Mouse (Mus musculus): ENCODE results near the gene Elmo1. TPM values are rescaled to one million over a fixed set of nuclear protein-coding genes. Genes with fewer than 3 reads are reported as not detected.

The Elmo1 gene
- total RNA-seq, 4 experiments from 2014 or later: 33.4 to 40.0 (median 36.3) TPM

DNA sequence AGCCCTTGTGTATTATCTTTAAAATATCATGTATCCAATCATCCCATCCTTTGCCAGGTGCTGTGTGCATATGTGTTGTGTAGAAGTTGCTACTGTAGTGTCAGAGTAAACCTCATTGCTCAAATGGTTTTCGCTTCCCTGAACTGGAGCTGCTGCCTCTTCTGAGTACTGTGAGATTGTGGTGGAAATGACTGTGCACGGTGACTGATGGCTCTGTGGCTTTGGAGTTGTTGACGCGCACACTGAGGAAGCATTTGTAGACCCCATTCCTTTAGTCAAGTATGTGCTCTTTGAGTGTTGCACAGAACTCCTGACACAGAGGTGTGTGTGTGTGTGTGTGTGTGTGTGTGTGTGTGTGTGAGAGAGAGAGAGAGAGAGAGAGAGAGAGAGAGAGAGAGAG, 166.2 kb downstream of the Elmo1 start:
- DNase-seq (ENCODE audit: low spot score in 2 of 2): no peak

DNA sequence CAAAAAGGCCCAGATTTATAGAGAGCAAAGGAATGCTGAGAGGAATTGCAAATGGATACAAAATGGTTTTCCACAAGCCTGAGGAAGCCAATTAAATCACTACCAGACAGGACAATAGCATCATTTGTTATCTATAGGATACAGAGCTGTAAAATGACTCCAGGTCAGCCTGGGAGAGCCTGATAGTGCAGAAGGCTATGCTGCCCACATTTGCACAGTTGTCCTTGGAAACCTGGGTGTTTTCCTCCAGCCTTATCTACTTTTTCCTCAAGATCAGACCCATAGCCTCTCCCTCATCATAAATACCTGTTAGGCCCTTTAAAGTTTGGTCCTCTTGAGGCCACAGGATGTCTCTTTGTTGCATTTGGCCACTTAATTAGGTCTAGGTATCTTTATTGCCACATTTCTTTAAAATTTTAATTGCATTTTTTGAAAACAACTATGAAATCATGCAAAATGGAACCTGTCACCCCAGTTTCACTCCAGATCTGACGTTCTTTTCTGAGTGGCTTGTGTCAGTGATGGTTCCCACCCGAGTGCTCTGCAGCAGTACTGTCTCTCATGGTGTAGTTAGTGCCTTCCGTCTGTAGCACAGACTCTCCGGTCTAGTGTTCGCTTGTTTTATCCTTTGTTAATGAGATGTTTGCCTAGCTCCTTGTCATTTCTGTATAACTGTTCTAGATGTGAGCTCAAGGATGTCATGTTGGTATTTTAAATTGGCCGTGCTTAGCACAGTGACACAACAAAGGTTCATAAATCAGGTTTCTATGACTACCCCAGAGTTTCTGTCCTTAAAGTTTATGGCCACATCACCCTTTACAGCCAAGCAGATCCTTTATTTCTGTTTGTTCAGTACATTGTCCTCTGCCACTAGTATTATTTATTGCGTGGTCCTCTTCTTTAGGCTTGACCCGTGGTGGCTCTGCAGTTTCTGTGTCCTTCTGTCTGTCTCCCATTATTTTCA, 167.4 kb downstream of the Elmo1 start:
- DNase-seq (ENCODE audit: low spot score in 2 of 2): no peak

DNA sequence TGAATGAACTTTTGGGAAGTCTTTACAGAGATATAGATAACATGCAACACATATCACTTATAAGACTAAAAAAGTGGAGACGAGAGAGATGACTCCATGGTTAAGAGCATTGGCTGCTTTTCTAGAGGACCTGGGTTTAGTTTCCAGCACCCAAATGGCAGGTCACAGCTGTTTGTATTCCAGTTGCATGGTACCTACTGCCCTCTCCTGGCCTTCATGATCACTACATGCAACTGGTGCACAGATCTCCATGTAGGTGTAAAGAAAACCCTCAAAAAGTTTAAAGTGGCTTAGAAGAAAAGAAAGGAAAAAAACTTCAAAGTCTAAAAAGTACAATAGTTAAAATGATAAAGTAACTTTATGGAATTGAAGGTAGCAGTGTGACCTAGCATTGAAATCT, 172.8 kb downstream of the Elmo1 start:
- DNase-seq (ENCODE audit: low spot score in 2 of 2): no peak

DNA sequence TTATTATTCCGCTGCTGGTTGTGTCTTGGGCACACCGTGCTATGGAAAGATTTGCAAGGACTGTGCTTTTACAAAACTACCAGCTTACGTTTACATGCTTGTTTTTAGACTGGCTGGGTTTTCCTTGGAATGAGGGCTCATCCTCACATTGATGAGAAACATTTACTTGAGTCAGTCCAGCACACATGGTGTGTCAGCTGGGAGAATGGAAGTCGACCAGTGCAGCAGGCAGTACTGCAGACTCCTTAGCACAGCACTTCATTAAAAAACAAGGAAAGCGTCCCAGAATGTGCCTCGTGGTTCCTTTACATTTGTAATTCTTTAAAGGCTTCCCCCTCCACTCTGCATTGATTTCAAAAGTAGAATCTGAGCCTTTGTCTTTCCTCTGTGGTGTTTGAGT, 179.8 kb downstream of the Elmo1 start:
- no peak for DNase-seq (ENCODE audit: low spot score in 2 of 2)

DNA sequence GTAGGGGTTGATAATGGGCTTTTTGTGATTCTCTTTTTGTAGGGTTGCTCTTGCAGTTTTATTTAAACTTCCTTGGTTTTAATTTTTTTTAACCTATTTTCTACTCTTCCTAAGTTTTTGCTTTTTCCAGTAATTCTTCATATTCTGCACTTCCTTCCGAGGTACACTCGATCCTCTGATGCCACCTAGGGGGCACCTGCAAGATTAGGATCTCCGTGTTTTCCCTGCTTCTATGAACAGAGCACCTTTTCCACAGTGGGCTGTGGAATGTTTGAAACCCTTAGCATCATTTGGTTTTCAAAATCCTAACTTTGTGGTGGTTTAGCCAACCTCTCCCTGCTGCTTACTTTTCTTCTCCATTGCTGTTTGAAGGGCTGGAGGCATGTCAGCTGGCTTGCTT, 181.4 kb downstream of the Elmo1 start:
- DNase-seq (ENCODE audit: low spot score in 2 of 2): no peak

DNA sequence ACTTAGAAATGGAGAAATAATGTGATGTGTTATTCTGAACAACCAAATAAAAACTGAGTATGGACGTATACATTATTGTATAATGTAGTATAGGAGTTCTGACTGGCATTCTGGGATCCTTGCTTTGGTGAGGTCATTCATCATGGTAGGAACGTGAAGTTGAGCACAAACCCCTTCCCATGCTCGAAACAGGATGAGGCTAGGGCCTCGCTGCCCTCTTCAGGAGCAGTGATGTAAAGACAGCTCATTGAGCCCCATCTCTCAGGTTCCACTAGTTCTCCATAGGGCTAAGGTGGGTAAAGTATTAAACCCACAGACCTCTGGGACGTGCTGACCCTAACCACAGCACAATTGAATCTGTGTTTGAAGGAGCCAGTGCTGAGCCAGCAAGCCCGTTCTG, 182.2 kb downstream of the Elmo1 start:
- DNase-seq (ENCODE audit: low spot score in 2 of 2): no peak

DNA sequence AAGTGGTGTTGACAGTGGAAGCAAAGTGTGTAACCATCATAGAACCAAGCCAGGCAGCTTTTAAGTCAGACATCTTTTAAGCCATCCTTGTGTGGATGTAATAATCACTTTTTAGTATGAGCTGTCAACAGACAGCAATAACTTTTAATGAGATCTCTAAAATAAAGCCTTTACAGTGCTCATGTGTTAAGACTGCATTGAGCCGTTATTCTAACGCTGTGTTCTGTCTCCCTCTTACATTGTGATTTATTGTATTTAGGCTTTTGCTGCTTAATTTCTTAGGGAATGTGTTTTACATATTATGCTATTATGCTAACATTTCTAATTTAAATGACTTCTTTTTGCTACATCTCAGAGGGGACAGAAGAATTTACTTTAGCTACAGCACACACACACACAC, 189.5 kb downstream of the Elmo1 start:
- no peak for DNase-seq (ENCODE audit: low spot score in 2 of 2)

DNA sequence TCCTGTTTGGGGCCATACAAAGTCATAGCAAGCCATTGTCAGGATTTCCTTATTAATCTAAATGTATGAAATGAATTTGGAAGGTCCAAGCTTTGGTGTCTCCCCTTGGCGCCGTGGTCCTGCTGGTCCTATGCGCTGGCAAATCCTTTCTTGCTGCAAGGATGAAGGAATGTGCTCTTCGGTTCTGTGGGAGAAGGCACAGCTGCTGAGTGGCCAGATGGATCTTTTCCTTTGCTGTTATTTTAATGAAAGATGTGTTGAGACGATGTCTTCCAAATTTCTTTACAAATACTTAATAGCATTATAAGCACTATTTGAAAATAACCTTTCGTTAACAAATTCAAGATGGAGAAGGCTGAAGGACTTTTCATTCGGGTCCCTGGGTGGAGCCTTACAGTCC, 193.5 kb downstream of the Elmo1 start:
- no peak for DNase-seq (ENCODE audit: low spot score in 2 of 2)

DNA sequence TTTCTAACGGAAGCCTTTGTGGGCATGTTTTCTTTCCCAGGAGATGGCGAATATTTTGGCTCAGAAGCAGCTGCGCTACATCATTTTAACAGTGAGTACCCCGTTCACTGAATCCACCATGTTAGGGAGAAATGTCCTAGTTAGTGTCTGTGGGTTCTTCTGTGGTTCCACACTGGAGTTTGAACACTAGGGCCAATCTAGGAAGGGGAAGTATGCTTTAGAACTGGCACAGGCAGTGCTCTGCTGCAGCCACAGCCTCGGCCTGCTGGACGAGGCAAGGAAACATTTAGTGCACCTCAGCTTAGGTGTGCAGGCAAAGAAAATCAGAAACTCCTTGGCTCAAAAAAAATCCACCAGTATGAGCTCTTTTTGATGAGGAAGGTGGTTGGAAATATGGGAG, 196.3 kb downstream of the Elmo1 start:
- DNase-seq (ENCODE audit: low spot score in 2 of 2): no peak

DNA sequence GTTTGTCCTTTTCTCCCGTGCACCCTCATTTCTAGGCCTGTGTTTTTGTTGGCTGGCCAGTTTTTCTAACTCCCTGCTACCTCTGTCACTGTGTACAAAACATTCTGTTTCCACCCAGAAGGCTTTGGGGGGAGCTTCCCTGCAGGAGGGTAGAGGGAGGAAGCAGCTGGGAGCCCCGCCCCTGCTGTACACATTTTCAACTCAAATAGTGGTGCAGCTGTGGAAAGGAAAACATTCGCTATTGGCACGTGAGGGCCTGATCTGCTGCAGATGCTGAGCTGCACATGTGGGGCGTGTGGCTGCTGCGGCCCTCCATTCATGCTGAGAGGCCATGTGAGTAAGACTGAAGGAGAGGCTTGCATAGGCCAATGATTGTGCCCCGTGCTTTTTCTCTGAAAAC, 198.0 kb downstream of the Elmo1 start:
- DNase-seq (ENCODE audit: low spot score in 2 of 2): no peak

DNA sequence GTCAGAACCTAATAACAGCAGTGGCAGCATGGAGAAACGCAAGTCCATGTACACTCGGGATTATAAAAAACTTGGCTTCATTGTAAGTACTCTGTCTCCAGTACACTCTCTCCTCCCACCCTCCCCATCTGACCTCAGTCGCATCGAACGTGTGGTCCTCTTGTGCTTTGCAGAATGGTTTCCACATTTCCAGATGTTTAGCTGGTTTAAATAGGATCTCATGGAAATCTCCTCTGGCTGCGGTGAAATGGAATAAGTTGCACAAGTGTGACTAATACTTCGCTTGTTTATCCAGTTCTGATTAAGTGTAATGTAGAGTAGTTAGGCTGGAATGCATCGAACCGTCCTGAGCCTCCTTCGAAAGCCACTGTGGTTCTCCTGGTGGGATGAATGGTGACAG, 200.0 kb downstream of the Elmo1 start:
- no peak for DNase-seq (ENCODE audit: low spot score in 2 of 2)

DNA sequence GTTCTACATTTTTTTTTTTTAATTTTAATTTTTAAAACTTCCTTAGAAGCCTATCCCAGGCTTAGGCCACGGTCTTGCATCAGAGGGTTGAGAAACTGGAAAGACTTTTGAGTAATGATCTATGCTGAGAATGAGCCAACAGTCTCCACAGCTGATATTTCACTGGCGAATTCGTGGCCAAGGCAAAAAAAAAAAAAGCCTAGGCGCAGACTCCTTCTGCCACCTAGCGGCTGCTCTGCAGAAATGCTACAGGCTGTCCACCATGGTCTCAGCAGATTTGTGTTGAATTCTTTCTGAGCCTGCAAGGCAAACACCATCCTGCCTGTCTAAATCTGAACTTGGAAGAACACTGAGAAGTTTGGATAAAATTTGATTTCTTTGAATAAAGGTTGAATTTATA, 202.0 kb downstream of the Elmo1 start:
- no peak for DNase-seq (ENCODE audit: low spot score in 2 of 2)

DNA sequence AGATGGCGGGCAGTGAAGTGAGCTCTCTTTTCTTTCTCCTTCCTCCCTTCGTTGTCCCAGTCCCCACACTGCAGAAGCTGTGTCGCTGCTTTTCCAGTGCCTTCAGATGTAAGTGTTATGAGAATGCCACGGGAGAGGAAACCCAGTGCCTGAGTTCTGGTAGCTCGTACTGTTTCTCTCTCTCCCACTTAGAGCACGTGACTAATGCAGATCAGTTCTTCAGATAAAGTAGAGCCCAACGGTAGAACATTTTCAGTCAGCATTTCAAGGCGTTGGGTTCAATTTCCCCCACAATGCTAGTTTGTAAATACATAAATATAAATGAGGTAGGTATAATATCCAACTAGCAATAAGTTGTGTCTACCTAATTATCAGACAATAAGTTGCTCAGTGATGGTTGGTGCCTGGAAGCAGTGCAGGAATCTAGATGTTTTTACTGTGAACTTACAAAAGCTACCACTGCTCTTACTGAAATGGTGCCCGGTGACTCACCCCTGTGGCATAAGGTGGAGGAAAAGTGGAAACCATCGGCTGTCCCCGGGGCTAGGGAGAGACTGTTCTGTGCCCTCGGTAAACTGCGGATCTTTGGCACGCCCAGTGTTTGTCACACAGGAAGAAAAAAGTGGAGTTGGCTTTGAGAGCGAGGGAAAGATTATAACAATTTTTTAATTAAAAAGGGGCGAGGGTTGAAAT, 205.0 kb downstream of the Elmo1 start:
- no peak for DNase-seq (ENCODE audit: low spot score in 2 of 2)

DNA sequence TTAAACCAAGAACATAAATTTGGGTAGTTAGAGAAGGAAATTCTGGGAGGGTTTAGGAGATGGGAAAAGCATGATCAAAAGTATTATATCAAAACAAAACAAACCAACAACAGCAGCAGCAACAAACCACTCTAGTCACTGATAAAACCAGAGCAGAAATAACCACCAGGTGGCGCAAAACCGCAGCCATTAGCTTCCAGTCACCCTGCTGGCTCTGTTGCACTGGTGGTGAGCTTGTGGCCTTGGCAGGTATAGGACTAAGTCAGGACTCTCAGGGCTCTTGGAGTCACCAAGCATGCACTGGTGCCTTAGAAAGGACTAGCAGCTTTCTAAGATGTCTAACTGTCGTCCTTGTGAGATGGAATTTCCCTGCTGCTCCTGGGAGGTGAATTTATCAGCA, 207.4 kb downstream of the Elmo1 start:
- peak in 1 of 2 experiments; percentile 68 for DNase-seq (ENCODE audit: low spot score in 2 of 2)

DNA sequence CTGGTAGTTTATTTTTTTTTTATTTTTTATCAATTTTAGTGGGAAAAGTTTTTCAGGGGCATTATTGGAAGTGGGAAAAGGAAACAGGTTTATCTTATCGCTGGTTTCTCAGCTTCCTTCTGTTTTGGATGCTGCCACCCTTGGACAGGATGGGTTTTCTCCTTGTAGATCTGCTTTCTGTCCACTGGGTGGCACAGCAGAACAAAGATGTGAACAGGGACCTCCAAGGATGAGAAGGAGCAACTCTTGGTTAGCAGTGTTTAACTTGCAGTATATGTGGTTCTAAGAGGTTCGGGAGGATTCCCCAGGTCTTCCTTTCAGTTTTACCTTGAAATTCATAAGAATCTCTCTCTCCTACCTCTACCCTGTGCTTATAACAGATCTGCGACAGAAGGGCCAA, 209.0 kb downstream of the Elmo1 start:
- DNase-seq (ENCODE audit: low spot score in 2 of 2): no peak

DNA sequence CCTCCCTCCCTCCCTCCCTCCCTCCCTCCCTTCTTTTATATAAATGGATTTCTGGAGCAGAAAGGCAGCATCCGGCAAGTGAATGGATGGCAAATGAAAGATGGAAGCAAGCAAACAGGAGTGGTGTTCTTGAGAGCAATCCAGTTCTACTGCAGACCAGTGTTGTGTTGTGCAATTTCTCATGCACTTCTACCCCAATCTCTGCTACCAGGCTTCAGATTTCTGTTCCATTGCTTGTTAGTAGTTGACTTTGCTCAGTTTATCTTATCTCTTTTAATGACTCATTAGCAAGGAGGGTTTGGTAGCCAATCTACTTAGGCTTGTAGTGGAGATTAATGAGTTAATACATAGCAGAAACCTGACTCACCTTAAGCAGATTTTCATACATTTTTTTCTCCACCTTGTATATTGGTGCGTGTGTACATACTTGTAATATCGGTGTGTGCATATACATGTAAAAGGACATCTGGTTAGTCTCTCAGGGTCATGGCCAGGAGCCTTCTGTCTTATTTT, 209.7 kb downstream of the Elmo1 start:
- DNase-seq (ENCODE audit: low spot score in 2 of 2): no peak

DNA sequence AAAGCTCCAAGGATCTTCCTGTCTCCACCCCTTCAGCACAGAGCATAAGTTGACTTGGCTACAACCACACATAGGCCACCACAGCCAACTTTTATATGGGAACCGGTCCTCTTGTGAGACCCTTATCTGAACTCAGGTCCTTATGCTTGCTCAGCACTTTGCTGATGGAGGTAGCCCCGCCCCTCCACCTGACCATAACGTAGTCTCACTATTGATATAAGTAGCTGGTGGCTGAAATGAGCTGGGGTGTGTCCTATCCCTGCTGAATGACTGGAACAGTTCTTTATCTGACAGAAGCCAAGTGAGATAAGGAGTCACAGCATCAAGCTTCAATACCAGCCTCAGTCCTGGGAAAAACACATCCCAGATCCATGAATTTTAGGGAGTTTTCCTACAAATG, 210.2 kb downstream of the Elmo1 start:
- no peak for DNase-seq (ENCODE audit: low spot score in 2 of 2)

DNA sequence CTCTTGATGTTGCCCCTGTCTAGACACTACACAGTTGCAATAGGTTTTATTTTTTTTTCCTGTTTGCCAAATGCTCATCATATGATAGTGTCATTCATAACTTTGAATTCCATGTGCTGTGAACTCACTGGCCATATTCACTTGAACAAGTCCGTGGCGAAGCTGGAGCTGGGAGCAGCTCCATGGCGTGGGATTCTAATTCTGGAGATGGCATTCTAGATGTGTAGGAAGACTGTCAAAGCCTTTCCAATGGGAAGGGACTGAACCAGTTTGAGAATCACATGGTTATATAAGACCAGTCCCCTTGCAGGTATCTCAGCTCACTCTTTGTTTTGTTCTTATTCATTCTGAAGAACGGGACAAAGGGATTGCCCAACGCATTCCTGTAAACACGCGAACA, 211.4 kb downstream of the Elmo1 start:
- no peak for DNase-seq (ENCODE audit: low spot score in 2 of 2)

DNA sequence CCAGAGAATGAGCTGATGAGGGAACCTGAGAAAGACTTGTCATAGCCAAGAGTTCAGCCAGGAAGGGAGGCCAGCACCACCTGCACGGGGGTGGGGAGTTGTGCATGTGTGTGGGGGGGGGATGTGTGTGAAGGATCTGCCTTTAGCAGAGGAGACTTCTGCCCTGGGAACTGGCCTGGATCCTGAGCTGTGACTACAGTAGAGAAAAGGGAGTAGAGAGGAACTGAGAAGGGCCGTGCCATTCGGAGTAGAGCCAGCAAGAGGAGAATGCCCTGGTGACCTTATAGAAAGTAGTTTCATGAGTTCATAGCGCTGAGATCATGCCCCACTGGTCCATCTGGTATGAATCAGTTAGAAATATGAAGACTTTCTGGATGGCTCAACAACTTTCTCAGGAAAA, 215.2 kb downstream of the Elmo1 start:
- DNase-seq (ENCODE audit: low spot score in 2 of 2): no peak

DNA sequence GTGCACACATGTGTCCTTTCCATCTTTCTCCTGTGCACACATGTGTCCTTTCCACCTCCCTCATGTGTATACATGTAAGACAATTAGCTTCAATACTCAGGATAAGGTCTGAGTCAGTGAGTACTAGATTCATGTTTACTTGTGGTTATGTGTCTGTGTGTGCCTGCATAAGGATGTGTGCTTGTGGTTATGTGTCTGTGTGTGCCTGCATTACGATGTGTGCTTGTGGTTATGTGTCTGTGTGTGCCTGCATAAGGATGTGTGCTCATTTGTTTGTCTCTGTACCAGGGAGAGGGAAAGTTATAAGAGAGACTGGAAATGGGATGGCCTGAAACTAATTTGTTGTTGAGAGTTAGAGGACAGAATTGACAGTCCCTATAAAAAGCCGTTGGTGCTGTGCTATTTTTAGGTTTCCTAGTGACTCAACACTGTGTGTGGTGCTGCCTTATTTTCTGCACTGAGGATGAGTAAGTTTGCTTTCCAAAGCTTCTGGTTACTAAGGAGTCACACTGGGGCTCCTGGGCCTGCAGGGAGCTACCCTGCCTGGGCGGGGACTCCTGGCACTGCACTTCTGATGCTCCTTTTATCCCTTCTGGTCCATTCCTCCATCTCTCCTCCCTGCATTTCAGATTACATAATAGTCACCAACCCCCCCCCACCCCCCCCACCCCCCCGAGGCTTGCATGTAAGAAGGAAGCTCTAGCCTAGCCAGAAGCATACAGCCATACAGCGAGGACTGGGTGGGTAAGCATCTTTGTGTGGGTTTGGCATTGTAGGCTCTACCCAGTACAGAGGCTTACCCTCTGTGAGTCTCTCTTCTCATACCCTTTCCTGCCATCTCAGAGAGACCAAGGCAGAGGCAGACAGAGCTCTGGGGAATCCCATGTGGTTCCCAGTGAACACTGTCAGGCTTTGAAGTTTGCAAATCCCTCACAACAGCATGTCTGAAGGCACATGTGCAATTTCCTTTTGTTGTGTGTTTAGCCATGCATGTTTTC, 216.1 kb downstream of the Elmo1 start:
- DNase-seq (ENCODE audit: low spot score in 2 of 2): peak; percentile 25 to 29

DNA sequence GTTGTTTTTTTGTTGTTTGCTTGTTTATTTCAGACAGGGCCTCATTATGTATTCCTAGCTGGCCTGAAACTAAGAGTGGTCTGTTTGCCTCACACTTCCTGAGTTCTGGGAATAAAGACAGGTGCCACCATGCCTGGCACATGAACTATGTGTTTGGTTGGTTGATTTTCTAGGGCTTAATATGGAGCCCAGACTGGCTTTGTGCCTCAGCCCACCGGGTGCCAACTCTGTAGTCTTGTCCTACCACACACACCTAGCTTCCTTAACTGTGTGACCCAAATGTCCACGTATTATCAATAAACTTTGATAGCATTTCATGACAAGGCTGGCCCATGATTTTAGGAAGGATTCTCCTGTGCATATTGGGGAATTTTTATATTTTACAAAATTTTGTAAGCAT, 217.0 kb downstream of the Elmo1 start:
- no peak for DNase-seq (ENCODE audit: low spot score in 2 of 2)
